ENCODE assay signal across 9 mouse cellular contexts in genomic region chr12:24716721-24717301, GRCm38 (mm10). TPM values are rescaled to one million over a fixed set of nuclear protein-coding genes. Genes with fewer than 3 reads are reported as not detected.
DNase-seq lines count a peak whose midpoint lies in the region; ATAC-seq lines count a peak whose summit lies in the region.
"Had no signal": no experiment of that assay in that cellular context is flagged by ENCODE, and none has a peak within 500 bp of the region (broad histone marks: within the 10 kb centered on the region; RNA-seq: fewer than 3 reads in every experiment).

No protein-coding gene starts in this region.

- peak; percentile 66 for ATAC-seq in erythroblast, adult 5-6 weeks (replicated peaks; ENCODE audit: low FRiP score, poor library complexity, severe bottlenecking)

- peak; percentile 29 for DNase-seq in right cerebral cortex, adult 18-20 months
- DNase-seq in right cerebral cortex, postnatal 36 days (ENCODE audit: low spot score in 2 of 2) = no peak
- DNase-seq in adrenal gland, adult 2 months = peak; percentile 41
- DNase-seq in induced T-regulatory cell, adult 2 months (ENCODE audit: low read depth) = peak; percentile 63
- peak; percentile 51 for DNase-seq in liver
- DNase-seq in neural tube, embryonic 10.5 days (ENCODE audit: extremely low spot score, low spot score) = peak; percentile 58
- DNase-seq in adipocyte (ENCODE audit: low spot score) = no peak

RNA-seq across cellular contexts. Expression of gene Rrm2, which starts 8.8 kb away (rescaled TPM):
- 1 to 10 TPM; 7.7 to 9.1 TPM for total RNA-seq in adrenal gland, adult 2 months (2021)
- polyA plus RNA-seq in adrenal gland, adult 2 months (2012; rRNA removed) = 2.8 and 6.0 TPM in 2 replicates
- 113 and 145 TPM in 2 replicates for total RNA-seq in erythroblast, adult 5-6 weeks (2015; ENCODE audit: low replicate concordance)
- 150 and 198 TPM in 2 replicates for total RNA-seq in erythroblast, adult 5-6 weeks (2017; ENCODE audit: low replicate concordance)

RNA-seq across cellular contexts. Expression of gene Cys1, which starts 35.2 kb away (rescaled TPM):
- 1 to 10 TPM; 2.4 to 4.5 TPM for total RNA-seq in adrenal gland, adult 2 months (2021)
- polyA plus RNA-seq in adrenal gland, adult 2 months (2012; rRNA removed) = 5.6 and 6.0 TPM in 2 replicates
- total RNA-seq in erythroblast, adult 5-6 weeks (2015; ENCODE audit: low replicate concordance) = not detected in 2 replicates
- total RNA-seq in erythroblast, adult 5-6 weeks (2017; ENCODE audit: low replicate concordance) = not detected in 2 replicates
- polyA plus RNA-seq: erythroblast, embryonic 14.5 days had no signal

Comparison
In these comparisons a context has a peak if more than half of its experiments do, and no peak if none do; other contexts are left out.
1. DNase-seq: peak in right cerebral cortex, adult 18-20 months (single experiment), adrenal gland, adult 2 months (single experiment), induced T-regulatory cell, adult 2 months (single experiment), liver (single experiment) and neural tube, embryonic 10.5 days (single experiment); none in right cerebral cortex, postnatal 36 days (0 of 2) and adipocyte (single experiment).
2. RNA of gene Rrm2, which starts 8.8 kb away (total RNA-seq): 113 to 198 TPM in erythroblast, adult 5-6 weeks; 7.7 to 9.1 TPM in adrenal gland, adult 2 months; every median in the first group is over 10 times any median in the second.